Mouse (Mus musculus): ENCODE measurements around the gene Cdh26. TPM values are rescaled to one million over a fixed set of nuclear protein-coding genes. Genes with fewer than 3 reads are reported as not detected.

Gene Cdh26
- polyA plus RNA-seq, 1 experiment from 2014 or later: 0.26 TPM

GRCm38 (mm10) chr2:178490245-178490920 lies 60.1 kb downstream of the Cdh26 start:
- H3K4me2 ChIP-seq: no peak overlapping the region
- no peaks in the 10 kb centered on the region for H3K27me3 ChIP-seq (replicated peaks)
- 0 out of 2 replicates have a peak, but pooled peaks cover 3% of the 10 kb centered on the region for H3K4me1 ChIP-seq
- 68% methylated on average over 9 of the region's 9 CpGs for WGBS (ENCODE audit: insufficient replicate concordance)
- no peak overlapping the region for H3K4me3 ChIP-seq
- no peaks in the 10 kb centered on the region for H3K9me3 ChIP-seq (replicated peaks)
- H3K27ac ChIP-seq: no peak overlapping the region
- H3K36me3 ChIP-seq: no peaks in the 10 kb centered on the region
- no peak overlapping the region for H3K9ac ChIP-seq
- no peak for ATAC-seq

- Histone ChIP-seq H3K9ac (no peak overlapping the region), H3K36me3 (no peaks in the 10 kb centered on the region), H3K27ac (no peak overlapping the region), H3K4me2 (no peak overlapping the region), H3K4me1 (0 out of 2 replicates have a peak, but pooled peaks cover 3% of the 10 kb centered on the region), H3K4me3 (no peak overlapping the region), H3K9me3 (replicated peaks) (no peaks in the 10 kb centered on the region), H3K27me3 (replicated peaks) (no peaks in the 10 kb centered on the region)
- 51% methylated on average over 11 of the region's 11 CpGs for WGBS (ENCODE audit: insufficient replicate concordance)
- no peak for ATAC-seq
These were observed 63.7 kb downstream of the Cdh26 start for GRCm38 (mm10) chr2:178494066-178494465.

GRCm38 (mm10) chr2:178495816-178496215 lies 65.5 kb downstream of the Cdh26 start:
- Histone ChIP-seq H3K27me3 (replicated peaks) (no peaks in the 10 kb centered on the region), H3K4me1 (0 out of 2 replicates have a peak, but pooled peaks cover 3% of the 10 kb centered on the region), H3K9ac (no peak overlapping the region), H3K4me3 (no peak overlapping the region), H3K4me2 (no peak overlapping the region), H3K36me3 (no peaks in the 10 kb centered on the region), H3K9me3 (replicated peaks) (peaks cover 4% of the 10 kb centered on the region), H3K27ac (no peak overlapping the region)
- 75% methylated on average over 2 of the region's 2 CpGs for WGBS (ENCODE audit: insufficient replicate concordance)
- no peak for ATAC-seq

GRCm38 (mm10) chr2:178497900-178498299 lies 67.6 kb downstream of the Cdh26 start:
- Histone ChIP-seq H3K4me3 (no peak overlapping the region), H3K4me2 (no peak overlapping the region), H3K27me3 (replicated peaks) (no peaks in the 10 kb centered on the region), H3K27ac (no peak overlapping the region), H3K36me3 (no peaks in the 10 kb centered on the region), H3K4me1 (0 out of 2 replicates have a peak, but pooled peaks cover 3% of the 10 kb centered on the region), H3K9me3 (replicated peaks) (peaks cover 4% of the 10 kb centered on the region), H3K9ac (no peak overlapping the region)
- WGBS (ENCODE audit: insufficient replicate concordance): 32% methylated on average over 1 of the region's 1 CpGs
- ATAC-seq: no peak

- Histone ChIP-seq H3K9ac (no peak overlapping the region), H3K4me3 (no peak overlapping the region), H3K4me2 (no peak overlapping the region), H3K27ac (no peak overlapping the region), H3K27me3 (replicated peaks) (no peaks in the 10 kb centered on the region), H3K36me3 (no peaks in the 10 kb centered on the region), H3K4me1 (0 out of 2 replicates have a peak, but pooled peaks cover 3% of the 10 kb centered on the region), H3K9me3 (replicated peaks) (peaks cover 4% of the 10 kb centered on the region)
- no peak for ATAC-seq
- 50% methylated on average over 5 of the region's 5 CpGs for WGBS (ENCODE audit: insufficient replicate concordance)
These were observed 68.1 kb downstream of the Cdh26 start for GRCm38 (mm10) chr2:178498409-178498808.

- Histone ChIP-seq H3K4me3 (no peak overlapping the region), H3K27ac (no peak overlapping the region), H3K9me3 (replicated peaks) (peaks cover 4% of the 10 kb centered on the region), H3K4me2 (no peak overlapping the region), H3K4me1 (peaks cover 7% of the 10 kb centered on the region; the same call in 1 of the 2 replicates), H3K27me3 (replicated peaks) (no peaks in the 10 kb centered on the region), H3K9ac (no peak overlapping the region), H3K36me3 (no peaks in the 10 kb centered on the region)
- ATAC-seq: no peak
- WGBS (ENCODE audit: insufficient replicate concordance): 78% methylated on average over 10 of the region's 10 CpGs
These were observed 72.1 kb downstream of the Cdh26 start for GRCm38 (mm10) chr2:178502469-178502868.

- ATAC-seq: peak; percentile 75
- Histone ChIP-seq H3K27me3 (replicated peaks) (no peaks in the 10 kb centered on the region), H3K9me3 (replicated peaks) (no peaks in the 10 kb centered on the region), H3K36me3 (no peaks in the 10 kb centered on the region), H3K4me3 (no peak overlapping the region), H3K4me1 (peaks cover 7% of the 10 kb centered on the region; the same call in 1 of the 2 replicates), H3K4me2 (no peak overlapping the region), H3K27ac (no peak overlapping the region), H3K9ac (no peak overlapping the region)
- 12% methylated on average over 12 of the region's 12 CpGs for WGBS (ENCODE audit: insufficient replicate concordance)
These were observed 75.7 kb downstream of the Cdh26 start for GRCm38 (mm10) chr2:178506056-178506455.

- H3K9me3 ChIP-seq (replicated peaks): no peaks in the 10 kb centered on the region
- no peak overlapping the region for H3K4me2 ChIP-seq
- H3K36me3 ChIP-seq: no peaks in the 10 kb centered on the region
- no peaks in the 10 kb centered on the region for H3K27me3 ChIP-seq (replicated peaks)
- H3K27ac ChIP-seq: no peak overlapping the region
- H3K4me3 ChIP-seq: no peak overlapping the region
- ATAC-seq: no peak
- H3K9ac ChIP-seq: no peak overlapping the region
- 35% methylated on average over 6 of the region's 6 CpGs for WGBS (ENCODE audit: insufficient replicate concordance)
- H3K4me1 ChIP-seq: peaks cover 7% of the 10 kb centered on the region; the same call in 1 of the 2 replicates
These were observed 77.2 kb downstream of the Cdh26 start for GRCm38 (mm10) chr2:178507379-178508014.

- Histone ChIP-seq H3K27ac (no peak overlapping the region), H3K9ac (no peak overlapping the region)
These were observed 77.9 kb downstream of the Cdh26 start for GRCm38 (mm10) chr2:178508279-178508678.

GRCm38 (mm10) chr2:178513043-178513442 lies 82.7 kb downstream of the Cdh26 start:
- Histone ChIP-seq H3K4me2 (no peak overlapping the region), H3K4me1 (no peaks in the 10 kb centered on the region), H3K36me3 (no peaks in the 10 kb centered on the region), H3K27me3 (replicated peaks) (no peaks in the 10 kb centered on the region), H3K9ac (no peak overlapping the region), H3K4me3 (no peak overlapping the region), H3K27ac (no peak overlapping the region), H3K9me3 (replicated peaks) (no peaks in the 10 kb centered on the region)
- WGBS (ENCODE audit: insufficient replicate concordance): 49% methylated on average over 4 of the region's 4 CpGs
- ATAC-seq: no peak

More at GRCm38 (mm10) chr2:178508279-178508678, 77.9 kb downstream of the Cdh26 start:
- ATAC-seq: no peak
- Histone ChIP-seq H3K4me1 (peaks cover 7% of the 10 kb centered on the region; the same call in 1 of the 2 replicates), H3K4me3 (no peak overlapping the region), H3K27me3 (replicated peaks) (no peaks in the 10 kb centered on the region), H3K9me3 (replicated peaks) (no peaks in the 10 kb centered on the region), H3K36me3 (no peaks in the 10 kb centered on the region), H3K4me2 (no peak overlapping the region)
- WGBS (ENCODE audit: insufficient replicate concordance): 59% methylated on average over 6 of the region's 6 CpGs

- 0 out of 2 replicates have a peak, but pooled peaks have one; percentile 27 for ATAC-seq
- no peak overlapping the region for H3K27ac ChIP-seq
- no peaks in the 10 kb centered on the region for H3K4me1 ChIP-seq
- WGBS (ENCODE audit: insufficient replicate concordance): 53% methylated on average over 16 of the region's 16 CpGs
- H3K9ac ChIP-seq: no peak overlapping the region
- H3K4me2 ChIP-seq: no peak overlapping the region
- H3K4me3 ChIP-seq: no peak overlapping the region
- H3K36me3 ChIP-seq: no peaks in the 10 kb centered on the region
- no peaks in the 10 kb centered on the region for H3K9me3 ChIP-seq (replicated peaks)
- no peaks in the 10 kb centered on the region for H3K27me3 ChIP-seq (replicated peaks)
These were observed 83.3 kb downstream of the Cdh26 start for GRCm38 (mm10) chr2:178513636-178514071.

GRCm38 (mm10) chr2:178516421-178516820 lies 86.1 kb downstream of the Cdh26 start:
- H3K4me2 ChIP-seq: no peak overlapping the region
- H3K9ac ChIP-seq: no peak overlapping the region
- H3K9me3 ChIP-seq (replicated peaks): no peaks in the 10 kb centered on the region
- H3K36me3 ChIP-seq: no peaks in the 10 kb centered on the region
- 29% methylated on average over 5 of the region's 5 CpGs for WGBS (ENCODE audit: insufficient replicate concordance)
- no peak overlapping the region for H3K27ac ChIP-seq
- no peaks in the 10 kb centered on the region for H3K27me3 ChIP-seq (replicated peaks)
- no peaks in the 10 kb centered on the region for H3K4me1 ChIP-seq
- H3K4me3 ChIP-seq: no peak overlapping the region
- ATAC-seq: no peak

Measured in liver, embryonic 12.5 days (tissue).